Mouse (Mus musculus) gastrocnemius, adult 18-20 months (tissue): Measurements from ENCODE around the gene Lsp1. TPM values are rescaled to one million over a fixed set of nuclear protein-coding genes. Genes with fewer than 3 reads are reported as not detected.
A peak's percentile ranks its signal among the peaks of the same experiment; 100 is the strongest.

Experiments used
- DNase-seq: peaks from one replicate; pipeline ENCODE4 v3.0.0; 2021; ENCODE audit warnings: low spot score
- long read RNA-seq, 2 experiments: library from polyadenylated mRNA; stranded (forward); transcript quantifications; one replicate each; pipeline ENCODE4 v2.0.0; 2021
- total RNA-seq, 2 experiments: library from RNA; stranded (reverse); gene quantifications; 2 replicates each; pipeline ENCODE4 v1.2.3; 2021

Lsp1 gene
- 10 to 100 TPM; 30.3 to 38.4 TPM for total RNA-seq
- long read RNA-seq, experiment 1, partial matches to known transcripts, result 17 of 56 reads
- long read RNA-seq, experiment 1, other reads (novel, unspliced or antisense), result 37 of 56 reads
- long read RNA-seq, experiment 2, partial matches to known transcripts, result 5 of 30 reads
- long read RNA-seq, experiment 2, other reads (novel, unspliced or antisense), result 24 of 30 reads

- DNase-seq, result peak; percentile 6
Measured at GRCm38 (mm10) chr7:142460636-142461077, at the start of gene Lsp1. Gene Lsp1 (plus strand): TSS chr7:142460809.

- DNase-seq, result no peak
Measured at GRCm38 (mm10) chr7:142413285-142413684, 47.3 kb upstream of the Lsp1 start.

GRCm38 (mm10) chr7:142415314-142415713 lies 45.3 kb upstream of the Lsp1 start:
- no peak for DNase-seq

GRCm38 (mm10) chr7:142416225-142416624 lies 44.4 kb upstream of the Lsp1 start:
- DNase-seq, result no peak

- no peak for DNase-seq
Measured at GRCm38 (mm10) chr7:142418027-142418426, 42.6 kb upstream of the Lsp1 start.

- DNase-seq, result no peak
Measured at GRCm38 (mm10) chr7:142418679-142419078, 41.9 kb upstream of the Lsp1 start.

- no peak for DNase-seq
Measured at GRCm38 (mm10) chr7:142419887-142420286, 40.7 kb upstream of the Lsp1 start.

GRCm38 (mm10) chr7:142421826-142422225 lies 38.8 kb upstream of the Lsp1 start:
- no peak for DNase-seq

GRCm38 (mm10) chr7:142425641-142426213 lies 34.9 kb upstream of the Lsp1 start:
- no peak for DNase-seq

GRCm38 (mm10) chr7:142428213-142428612 lies 32.4 kb upstream of the Lsp1 start:
- no peak for DNase-seq

- DNase-seq, result no peak
Measured at GRCm38 (mm10) chr7:142430160-142430678, 30.4 kb upstream of the Lsp1 start.

- DNase-seq, result no peak
Measured at GRCm38 (mm10) chr7:142431106-142431505, 29.5 kb upstream of the Lsp1 start.

- DNase-seq, result no peak
Measured at GRCm38 (mm10) chr7:142433623-142434022, 27.0 kb upstream of the Lsp1 start.

- no peak for DNase-seq
Measured at GRCm38 (mm10) chr7:142434137-142434865, 26.3 kb upstream of the Lsp1 start, which contains the start of gene Syt8. Gene Syt8 (plus strand): TSS chr7:142434850.

- DNase-seq, result peak; percentile 83
Measured at GRCm38 (mm10) chr7:142435524-142435923, 25.1 kb upstream of the Lsp1 start.

- DNase-seq, result no peak
Measured at GRCm38 (mm10) chr7:142437324-142437723, 23.3 kb upstream of the Lsp1 start.

GRCm38 (mm10) chr7:142439966-142440365 lies 20.6 kb upstream of the Lsp1 start:
- peak; percentile 67 for DNase-seq

- peak; percentile 87 for DNase-seq
Measured at GRCm38 (mm10) chr7:142440657-142441114, 19.9 kb upstream of the Lsp1 start.

- DNase-seq, result peak; percentile 86
Measured at GRCm38 (mm10) chr7:142441585-142441984, 19.0 kb upstream of the Lsp1 start, which contains the start of gene Tnni2. Gene Tnni2 (plus strand): TSS chr7:142441808.

- peak; percentile 63 for DNase-seq
Measured at GRCm38 (mm10) chr7:142442081-142442907, 18.3 kb upstream of the Lsp1 start.

- DNase-seq, result peak; percentile 41
Measured at GRCm38 (mm10) chr7:142442908-142443420, 17.6 kb upstream of the Lsp1 start.
